Mouse (Mus musculus) skeletal muscle tissue, adult 2 months (tissue): ENCODE results near the gene Ppm1e.
A peak's percentile ranks its signal among the peaks of the same experiment; 100 is the strongest.

ENCODE experiments used
- DNase-seq: peaks from one replicate; pipeline ENCODE4 v3.0.0-alpha.2; 2012; ENCODE audit warnings: low read depth, low spot score

Ppm1e gene

GRCm38 (mm10) chr11:87358331-87359261 lies at the start of gene Ppm1e:
Ppm1e (minus strand) TSS chr11:87359023.
- peak; percentile 8 for DNase-seq

- no peak for DNase-seq
Observed at GRCm38 (mm10) chr11:87404876-87405275, 46.1 kb upstream of the Ppm1e start, which contains the start of the genes Rad51c and Tex14. Rad51c (minus strand) TSS chr11:87404954. Tex14 (plus strand) TSS chr11:87405065.

- DNase-seq = peak; percentile 94
Observed at GRCm38 (mm10) chr11:87404111-87404853, 45.5 kb upstream of the Ppm1e start.

GRCm38 (mm10) chr11:87398402-87398801 lies 39.6 kb upstream of the Ppm1e start:
- no peak for DNase-seq

- DNase-seq = no peak
Observed at GRCm38 (mm10) chr11:87393855-87394254, 35.0 kb upstream of the Ppm1e start.

- DNase-seq = no peak
Observed at GRCm38 (mm10) chr11:87385676-87386075, 26.9 kb upstream of the Ppm1e start.

DNA sequence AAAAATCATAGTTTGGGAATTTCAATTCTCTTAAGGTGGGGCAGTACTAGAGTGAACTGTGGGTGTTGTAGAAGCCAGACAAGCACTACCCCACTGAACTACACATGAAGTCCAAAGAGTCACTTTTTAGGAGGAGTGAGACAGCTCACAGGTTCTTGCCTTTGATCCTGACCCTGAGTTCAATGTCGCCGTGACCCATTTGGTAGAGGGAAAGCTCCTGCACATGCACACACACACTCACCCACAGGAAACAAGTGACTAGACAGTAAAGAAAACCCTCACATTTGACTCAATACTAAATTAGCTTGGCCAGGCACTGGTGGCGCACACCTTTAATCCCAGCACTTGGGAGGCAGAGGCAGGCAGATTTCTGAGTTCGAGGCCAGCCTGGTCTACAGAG lies 25.7 kb upstream of the Ppm1e start:
- DNase-seq = no peak

DNA sequence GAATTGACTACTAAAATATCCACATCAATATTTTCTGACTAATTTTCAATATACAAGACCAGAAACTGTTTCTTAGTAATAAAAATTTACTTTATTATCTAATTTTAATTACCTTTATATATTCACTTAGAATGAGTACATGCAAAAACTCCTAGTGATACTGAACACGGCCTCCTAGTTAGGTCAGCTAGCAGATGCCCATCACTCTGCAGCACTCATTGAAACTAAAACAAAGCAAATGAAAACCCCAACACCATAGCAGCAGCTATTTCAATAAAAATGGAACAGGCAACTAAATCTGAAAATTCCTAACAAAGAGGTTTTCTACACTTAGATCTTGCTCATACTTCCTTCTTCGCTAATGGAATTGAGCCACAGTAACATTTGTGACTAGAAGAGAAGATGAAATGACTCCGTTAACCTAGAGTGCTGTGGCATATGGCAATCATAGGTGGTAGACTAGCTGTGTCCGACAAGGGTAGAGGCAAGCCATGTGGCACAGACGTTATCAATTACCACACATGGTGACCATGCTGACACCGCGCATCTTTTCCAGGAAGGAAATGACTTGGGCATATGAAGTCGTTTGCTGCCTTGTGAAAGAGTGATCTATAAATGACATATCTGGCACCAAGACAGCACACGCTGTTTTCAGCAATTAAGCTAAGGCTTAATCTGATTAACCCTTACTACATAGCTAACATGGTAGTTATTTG lies 9.2 kb upstream of the Ppm1e start:
- DNase-seq = no peak

GRCm38 (mm10) chr11:87367061-87367460 lies 8.2 kb upstream of the Ppm1e start:
- DNase-seq = no peak

DNA sequence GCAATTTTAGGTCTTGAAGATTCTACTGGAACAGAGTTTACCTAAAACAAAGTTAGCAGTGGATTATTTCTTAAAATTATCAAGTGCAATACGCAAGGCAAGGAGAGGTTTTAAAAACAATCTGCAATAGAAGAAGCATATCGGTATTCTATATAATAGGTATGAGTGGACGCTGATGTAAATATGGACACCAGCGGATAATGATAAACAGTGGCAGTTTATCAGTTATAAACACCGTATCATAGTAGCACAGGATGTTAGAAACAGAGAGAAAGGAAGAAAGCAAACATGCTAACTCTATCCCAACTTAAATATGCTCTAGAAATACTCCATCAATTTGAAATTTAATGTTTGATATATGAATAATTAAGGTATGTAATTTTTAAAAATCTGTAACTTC lies 6.3 kb upstream of the Ppm1e start:
- no peak for DNase-seq

DNA sequence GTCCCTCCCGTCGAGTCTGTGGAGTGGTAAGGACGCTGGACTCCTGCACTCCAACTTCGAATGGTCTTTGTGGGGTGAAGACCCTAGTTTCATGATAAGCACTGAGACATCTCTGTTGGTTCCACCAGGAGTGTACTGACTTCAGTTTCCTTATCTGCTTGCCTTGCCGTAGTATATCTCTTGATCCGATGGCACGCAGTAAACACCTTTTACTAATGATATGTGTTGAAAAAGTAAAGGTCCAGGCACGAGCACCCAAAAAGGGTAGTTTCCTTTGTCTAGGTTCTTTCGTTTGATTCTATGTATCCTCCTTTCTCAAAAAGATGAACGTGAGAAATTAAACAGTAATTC lies 414 bp upstream of the Ppm1e start:
- DNase-seq = no peak

DNA sequence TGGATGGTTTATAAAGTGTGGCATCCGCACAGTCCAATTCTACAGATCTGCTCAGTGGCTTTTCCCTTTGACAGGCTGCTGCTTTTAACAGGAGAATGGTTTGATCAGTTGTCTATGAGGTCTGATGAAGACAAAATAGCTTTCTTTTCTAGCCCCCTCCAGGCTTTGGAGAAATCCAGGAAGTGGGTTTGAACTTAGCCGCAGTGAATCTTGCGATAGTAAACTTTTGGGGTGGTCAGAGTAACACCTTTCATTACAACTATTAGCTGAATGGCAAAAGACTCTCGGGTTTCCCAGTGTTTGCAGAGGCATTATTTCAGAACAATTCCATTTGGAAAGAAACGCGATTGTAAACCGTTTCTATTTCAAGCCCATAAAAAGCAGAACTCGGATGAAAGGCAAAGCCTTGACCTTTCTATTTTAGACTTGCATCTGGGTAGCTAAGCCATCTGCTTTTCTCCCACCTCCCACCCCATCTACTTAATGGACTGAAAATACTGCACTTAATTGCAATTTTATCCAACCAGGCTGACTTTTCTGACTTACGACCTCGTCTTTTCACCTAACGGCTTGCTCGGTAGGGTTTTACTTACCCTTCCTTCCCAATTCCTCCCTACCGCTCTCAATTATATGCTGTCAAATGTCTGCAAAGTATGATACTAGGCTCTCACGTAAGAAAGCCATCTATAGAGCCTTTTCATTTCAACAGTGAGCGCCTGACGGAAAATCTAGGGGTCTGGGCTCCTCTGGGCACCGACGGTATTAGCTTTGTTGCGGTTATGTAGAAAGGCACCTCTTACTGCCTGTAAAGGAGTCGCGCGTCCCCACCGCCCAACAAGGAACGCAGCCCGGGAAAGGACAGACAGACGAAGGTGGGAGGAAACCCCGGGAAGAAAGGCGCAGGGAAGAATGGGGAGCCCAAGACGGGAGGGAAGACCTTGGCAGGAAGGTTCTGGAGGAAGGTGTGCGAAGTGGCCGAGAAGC lies 1.2 kb downstream of the Ppm1e start:
- DNase-seq = no peak

GRCm38 (mm10) chr11:87354861-87355260 lies 4.0 kb downstream of the Ppm1e start:
- DNase-seq = no peak

DNA sequence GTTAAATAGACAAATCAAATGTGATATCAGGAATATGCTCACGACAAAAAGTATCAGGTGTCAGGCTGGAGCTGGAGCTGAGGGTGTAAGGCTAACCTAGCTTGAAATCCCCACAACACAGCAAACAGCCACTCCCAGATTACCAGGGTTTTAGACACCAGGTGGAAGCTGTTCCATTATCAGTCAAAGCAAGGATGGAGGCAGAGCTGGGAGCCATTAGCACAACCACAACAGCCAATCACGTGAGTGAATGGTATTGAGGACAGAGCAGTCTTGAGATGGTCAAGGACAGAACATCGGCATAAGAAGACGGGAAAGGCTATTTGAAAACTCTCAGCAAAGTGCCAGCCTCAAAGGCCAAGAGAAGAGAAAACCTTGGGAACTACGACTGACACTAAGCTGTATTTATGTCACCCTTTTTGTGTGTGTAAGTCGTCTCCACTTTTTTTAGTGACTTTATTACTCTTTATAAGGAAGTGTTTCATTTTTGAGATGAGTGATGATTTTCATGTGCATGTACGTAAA lies 5.1 kb downstream of the Ppm1e start:
- no peak for DNase-seq

GRCm38 (mm10) chr11:87326381-87326780 lies 32.4 kb downstream of the Ppm1e start:
- DNase-seq = no peak

- no peak for DNase-seq
Observed at GRCm38 (mm10) chr11:87322558-87322957, 36.3 kb downstream of the Ppm1e start.

- no peak for DNase-seq
Observed at GRCm38 (mm10) chr11:87320007-87320406, 38.8 kb downstream of the Ppm1e start.

DNA sequence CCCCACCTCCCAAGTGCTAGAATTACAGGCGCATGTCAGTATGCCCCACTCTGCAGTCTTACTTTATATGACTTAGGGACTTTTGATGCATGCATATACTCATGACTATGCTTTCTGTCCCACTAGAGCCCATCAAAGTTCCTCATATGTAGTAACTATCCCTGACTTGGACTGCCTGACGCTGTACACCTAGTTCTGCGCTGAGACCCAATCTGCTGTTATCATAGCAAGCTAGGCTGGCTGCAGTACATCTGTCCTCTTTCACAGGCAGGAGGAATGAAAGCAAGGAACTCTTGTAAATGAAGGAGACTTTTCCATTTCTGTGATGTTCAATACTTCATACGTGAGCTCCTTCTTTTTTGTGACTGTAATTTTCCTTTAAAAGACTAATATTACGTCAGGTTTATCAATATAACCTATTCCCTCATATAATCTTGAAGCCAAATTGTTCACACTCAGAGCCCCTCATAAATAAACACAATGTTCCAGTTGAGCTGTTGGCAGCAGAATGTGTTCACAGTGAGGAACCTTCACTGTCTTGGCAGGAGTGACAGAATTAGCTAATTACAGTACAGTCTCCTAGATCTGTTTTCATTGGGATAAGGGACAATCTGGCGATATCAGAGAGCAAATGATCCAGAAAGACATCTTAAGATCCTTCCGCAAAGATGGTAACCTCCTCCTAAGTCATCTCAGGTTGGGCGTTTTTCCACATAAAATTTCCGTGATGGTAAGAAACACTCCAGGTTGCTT lies 39.7 kb downstream of the Ppm1e start:
- no peak for DNase-seq

DNA sequence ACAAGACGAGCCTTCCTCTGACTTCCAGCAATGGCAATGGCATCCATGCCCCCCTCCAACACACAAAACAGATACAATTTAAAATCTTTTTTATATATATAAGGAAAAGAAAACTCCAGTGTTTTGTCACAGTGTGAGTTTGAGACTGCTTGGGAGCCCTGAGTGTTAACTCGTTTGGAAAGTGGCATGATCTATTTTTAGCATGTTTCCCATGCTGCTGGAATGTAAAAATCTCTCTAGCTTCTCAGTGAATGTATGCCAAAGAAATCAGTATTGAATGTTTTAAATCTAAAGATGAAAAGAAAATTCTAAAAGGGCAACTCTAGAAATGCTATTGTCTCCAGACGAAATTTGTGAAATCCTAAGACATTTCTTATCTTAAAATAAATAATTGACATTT lies 45.3 kb downstream of the Ppm1e start:
- no peak for DNase-seq

DNA sequence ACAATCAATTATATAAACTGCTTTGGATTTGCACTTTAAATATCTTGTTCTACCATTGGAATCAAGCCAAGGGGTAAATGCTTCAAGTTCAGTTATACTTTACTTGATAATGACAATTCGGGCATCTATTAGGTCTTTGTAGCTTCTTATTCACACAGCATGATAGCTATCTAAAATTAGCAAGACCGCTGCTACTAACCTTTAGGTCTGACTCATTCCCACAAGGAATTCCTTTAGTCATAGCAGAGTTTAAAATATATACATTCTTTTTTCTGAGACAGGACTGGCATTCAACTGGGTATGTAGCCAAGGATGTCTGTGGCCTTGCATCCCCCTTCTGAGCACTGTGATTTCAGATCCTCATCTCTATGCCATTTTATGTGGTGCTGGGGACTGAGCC lies 48.5 kb downstream of the Ppm1e start:
- no peak for DNase-seq
